Mouse (Mus musculus): ENCODE results near the gene Chrnb4. TPM values are rescaled to one million over a fixed set of nuclear protein-coding genes. Genes with fewer than 3 reads are reported as not detected.
A peak's percentile ranks its signal among the peaks of the same experiment; 100 is the strongest.

Gene Chrnb4
- total RNA-seq (2012; rRNA removed) (0.13 and 0.17 TPM in 2 replicates), total RNA-seq (2014; rRNA removed) (not detected in 2 replicates), polyA plus RNA-seq (2012; ENCODE audit: insufficient read length, low read depth) (0.08 and 0.23 TPM in 2 replicates)

DNA sequence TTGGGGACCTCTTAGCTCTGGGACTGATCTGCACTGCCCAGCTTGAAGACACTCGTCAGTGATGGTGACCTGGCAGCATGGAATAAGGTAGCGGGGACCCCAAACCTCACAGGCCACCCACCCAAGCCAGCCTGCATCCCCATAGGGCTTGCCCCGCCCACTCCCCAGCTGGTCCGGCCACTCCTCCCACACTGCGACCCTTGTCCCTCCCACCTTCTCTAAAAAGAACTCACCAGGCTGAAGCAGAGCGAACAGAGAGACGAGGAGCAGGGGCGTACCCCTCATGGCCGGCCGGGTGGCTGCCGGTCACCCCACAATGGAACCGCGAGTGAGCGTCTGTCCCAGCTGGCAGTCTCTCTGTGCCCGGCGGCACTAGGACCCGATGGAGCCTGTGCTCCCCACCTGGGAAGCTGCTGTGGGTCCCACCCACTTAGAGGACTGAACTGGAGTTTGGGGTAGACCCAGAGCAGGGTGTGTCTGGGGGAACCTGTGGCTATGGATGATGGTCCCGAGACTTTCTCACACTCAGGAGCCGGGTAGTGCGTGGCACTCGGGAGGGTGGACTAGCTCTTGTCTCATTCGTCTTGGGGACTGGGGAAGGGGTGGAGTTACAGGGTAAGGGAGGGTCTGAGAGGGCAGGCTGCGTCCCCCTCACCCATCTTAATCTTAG is at the start of gene Chrnb4:
Gene Chrnb4 (minus strand): TSS at position 569 of the 670 bp plus-strand sequence.
- H3K4me2 ChIP-seq (ENCODE audit: insufficient read depth, low read depth, poor library complexity, severe bottlenecking): peak within 1 kb of the TSS; percentile 98
- H3K4me3 ChIP-seq (replicated peaks in 1 of 3; ENCODE audit: low read depth in 2 of 3, low read length in 2 of 3, poor library complexity in 1 of 3): peak within 1 kb of the TSS; percentile 0 to 77 (median 51)
- in situ Hi-C loops (cut with MboI; ENCODE audit: low pct_ligation_motif_present, low pct_unique_long_range_greater_than_20kb, low sequenced_read_pairs) (loop anchor here (5.0 to 25.0 kb wide), 2 partner anchors 49 to 239 kb away; no protein-coding TSS in a partner anchor), dilution Hi-C loops (cut with MboI; ENCODE audit: extremely low pct_ligation_motif_present, extremely low pct_unique_long_range_greater_than_20kb, low sequenced_read_pairs) (no loop called here)
- no peaks in the 10 kb centered on the region for H3K27me3 ChIP-seq (replicated peaks)
- TF ChIP-seq UBTF (IDR thresholded peaks at IDR 0.05; ENCODE audit: low read depth, low read length): no peak
- TF ChIP-seq SIN3A (IDR thresholded peaks at IDR 0.05; ENCODE audit: low read length): peak; percentile 75; the same call in 1 of the 2 replicates
- TF ChIP-seq BHLHE40 (IDR thresholded peaks at IDR 0.05; ENCODE audit: low read depth, low read length): no peak
- no peak; the same call in 1 of the 2 replicates for TF ChIP-seq TCF12 (IDR thresholded peaks at IDR 0.05; ENCODE audit: low read depth, low read length)
- peaks cover 0 to 14% of the 10 kb centered on the region in 2 experiments; a peak in 2 of 4 replicates for H3K4me1 ChIP-seq (ENCODE audit: control insufficient read depth in 1 of 2, insufficient read depth in 2 of 2)
- DNase-seq (ENCODE audit: extremely low read depth): no peak
- H3K36me3 ChIP-seq (replicated peaks in 1 of 2; ENCODE audit: control insufficient read depth in 1 of 2, insufficient read depth in 1 of 2, low read length in 1 of 2): no peaks in the 10 kb centered on the region
- H3K79me2 ChIP-seq (replicated peaks; ENCODE audit: control insufficient read depth, extremely low read depth, insufficient read depth, poor library complexity, severe bottlenecking): no peaks in the 10 kb centered on the region
- H3K9ac ChIP-seq (ENCODE audit: insufficient read depth, low read depth): peak within 1 kb of the TSS; percentile 27
- H3K9me3 ChIP-seq (replicated peaks; ENCODE audit: low read length): no peaks in the 10 kb centered on the region
- no peak within 1 kb of the TSS for H3K27ac ChIP-seq (ENCODE audit: insufficient read depth, low read depth)

GRCm38 (mm10) chr9:55096870-55097269 is 48.3 kb upstream of the Chrnb4 start:
- in situ Hi-C loops (cut with MboI; ENCODE audit: low pct_ligation_motif_present, low pct_unique_long_range_greater_than_20kb, low sequenced_read_pairs) (loop anchor here (5.0 kb wide), 1 partner anchor 50 kb away; the partner anchor contains the start of gene Chrnb4), dilution Hi-C loops (cut with MboI; ENCODE audit: extremely low pct_ligation_motif_present, extremely low pct_unique_long_range_greater_than_20kb, low sequenced_read_pairs) (no loop called here)
- Histone ChIP-seq H3K27ac (ENCODE audit: insufficient read depth, low read depth) (peak overlapping the region; percentile 77), H3K27me3 (replicated peaks) (no peaks in the 10 kb centered on the region), H3K36me3 (replicated peaks in 1 of 2; ENCODE audit: control insufficient read depth in 1 of 2, insufficient read depth in 1 of 2, low read length in 1 of 2) (no peaks in the 10 kb centered on the region), H3K4me1 (ENCODE audit: control insufficient read depth in 1 of 2, insufficient read depth in 2 of 2) (peaks cover 21 to 28% of the 10 kb centered on the region in 2 experiments), H3K4me3 (replicated peaks in 1 of 3; ENCODE audit: low read depth in 2 of 3, low read length in 2 of 3, poor library complexity in 1 of 3) (no peak overlapping the region), H3K4me2 (ENCODE audit: insufficient read depth, low read depth, poor library complexity, severe bottlenecking) (peak overlapping the region; percentile 79), H3K9ac (ENCODE audit: insufficient read depth, low read depth) (0 out of 2 replicates have a peak overlapping the region, but pooled peaks have one; percentile 0), H3K9me3 (replicated peaks; ENCODE audit: low read length) (no peaks in the 10 kb centered on the region), H3K79me2 (replicated peaks; ENCODE audit: control insufficient read depth, extremely low read depth, insufficient read depth, poor library complexity, severe bottlenecking) (no peaks in the 10 kb centered on the region)
- peak; percentile 49 for DNase-seq (ENCODE audit: extremely low read depth)
- TF ChIP-seq KAT2A (IDR thresholded peaks at IDR 0.05; ENCODE audit: insufficient replicate concordance, low read length): no peak
- TF ChIP-seq ELF1 (IDR thresholded peaks at IDR 0.05; ENCODE audit: low read depth, low read length): no peak
- no peak for TF ChIP-seq ZC3H11A (IDR thresholded peaks at IDR 0.05; ENCODE audit: low read depth, low read length)
- TF ChIP-seq MEF2A (IDR thresholded peaks at IDR 0.05; ENCODE audit: borderline replicate concordance, low read depth, low read length): peak; percentile 87
- 0 out of 2 replicates have a peak, but pooled peaks have one; percentile 32 for TF ChIP-seq MAZ (IDR thresholded peaks at IDR 0.05; ENCODE audit: low read depth, low read length)
- TF ChIP-seq MXI1 (IDR thresholded peaks at IDR 0.05; ENCODE audit: low read depth, low read length): no peak
- TF ChIP-seq PAX5 (IDR thresholded peaks at IDR 0.05; ENCODE audit: low read length): no peak
- TF ChIP-seq NELFE (IDR thresholded peaks at IDR 0.05; ENCODE audit: low read depth, low read length): no peak
- TF ChIP-seq MYC (IDR thresholded peaks at IDR 0.05; ENCODE audit: low read depth, low read length): no peak
- TF ChIP-seq JUN (IDR thresholded peaks at IDR 0.05; ENCODE audit: insufficient read depth, low read depth, low read length): peak; percentile 68
- TF ChIP-seq ZNF384 (IDR thresholded peaks at IDR 0.05; ENCODE audit: low read depth, low read length): no peak
- peak; percentile 27; the same call in 1 of the 2 replicates for TF ChIP-seq TCF12 (IDR thresholded peaks at IDR 0.05; ENCODE audit: low read depth, low read length)
- TF ChIP-seq RAD21 (IDR thresholded peaks at IDR 0.05; ENCODE audit: low read depth, low read length): no peak
- TF ChIP-seq BHLHE40 (IDR thresholded peaks at IDR 0.05; ENCODE audit: low read depth, low read length): peak; percentile 31; the same call in 1 of the 2 replicates
- TF ChIP-seq POLR2AphosphoS2 (IDR thresholded peaks at IDR 0.05; ENCODE audit: low read depth, low read length): no peak
- no peak for TF ChIP-seq CHD2 (IDR thresholded peaks at IDR 0.05; ENCODE audit: low read length)
- TF ChIP-seq MAFK (IDR thresholded peaks at IDR 0.05; ENCODE audit: insufficient replicate concordance, low read length): no peak
- TF ChIP-seq RCOR1 (conservative IDR thresholded peaks at IDR 0.05; ENCODE audit: low read depth, low read length): no peak
- no peak for TF ChIP-seq SMC3 (IDR thresholded peaks at IDR 0.05; ENCODE audit: low read depth, low read length)
- peak; percentile 61 for TF ChIP-seq IRF4 (IDR thresholded peaks at IDR 0.05; ENCODE audit: low read depth, low read length)
- no peak for TF ChIP-seq CTCF (conservative IDR thresholded peaks at IDR 0.05 in 1 of 2, IDR thresholded peaks at IDR 0.05 in 1 of 2; ENCODE audit: low read depth in 2 of 2, low read length in 2 of 2)
- no peak for TF ChIP-seq TBP (conservative IDR thresholded peaks at IDR 0.05; ENCODE audit: low read depth, low read length)
- TF ChIP-seq CHD1 (IDR thresholded peaks at IDR 0.05; ENCODE audit: low read depth, low read length): no peak
- no peak for TF ChIP-seq E2F4 (IDR thresholded peaks at IDR 0.05; ENCODE audit: insufficient replicate concordance, low read depth, low read length)
- TF ChIP-seq NRF1 (IDR thresholded peaks at IDR 0.05; ENCODE audit: low read depth, low read length): no peak
- TF ChIP-seq HCFC1 (IDR thresholded peaks at IDR 0.05; ENCODE audit: low read depth, low read length): no peak
- TF ChIP-seq SIN3A (IDR thresholded peaks at IDR 0.05; ENCODE audit: low read length): no peak
- 0 out of 2 replicates have a peak, but pooled peaks have one; percentile 40 for TF ChIP-seq ETS1 (conservative IDR thresholded peaks at IDR 0.05; ENCODE audit: low read depth, low read length)
- TF ChIP-seq JUND (conservative IDR thresholded peaks at IDR 0.05; ENCODE audit: low read depth, low read length): peak; percentile 84

Data from CH12.LX (cell line).